Mouse (Mus musculus) left cerebral cortex, adult 2 months (tissue): Measurements from ENCODE around the gene Hsd17b13. TPM values are rescaled to one million over a fixed set of nuclear protein-coding genes. Genes with fewer than 3 reads are reported as not detected.
A peak's percentile ranks its signal among the peaks of the same experiment; 100 is the strongest.
"Not testable (repeated sequence)": the region's sequence is repeated elsewhere in the genome, so short reads cannot be mapped to it uniquely, and the experiment has no call there.

Source experiments
- DNase-seq, 2 experiments: peaks; one replicate each; pipeline ENCODE4 v3.0.0; 2021 to 2022; ENCODE audit warnings: low spot score in 2 of 2, mixed read lengths in 1 of 2; ENCODE audit errors: extremely low spot score in 1 of 2
- H3K27ac ChIP-seq: fragments of 200-600 bp; 2 replicates; pipeline ENCODE4 v1.8.1; 2022
- H3K4me3 ChIP-seq: fragments of 200-600 bp; 2 replicates; pipeline ENCODE4 v1.8.1; 2022
- CTCF ChIP-seq: fragments of 200-600 bp; IDR thresholded peaks from 2 replicates; pipeline ENCODE4 v1.8.1; 2022; ENCODE audit warnings: antibody characterized with exemption, mild to moderate bottlenecking, moderate library complexity
- intact Hi-C: fragments of 180-260 bp; cut with DNase I; formaldehyde crosslinking; loops from one replicate; pipeline ENCODE4 v1.15.1; 2025
- total RNA-seq, 2 experiments: library from RNA; stranded (reverse); gene quantifications; 2 replicates each; pipeline ENCODE4 v1.2.3; 2021

Hsd17b13 gene
- total RNA-seq, 2 experiments from 2014 or later, result 0.42 TPM; not detected in 1

- Histone ChIP-seq H3K27ac (no peak overlapping the region), H3K4me3 (no peak overlapping the region)
- intact Hi-C loops, result no loop called here
- TF ChIP-seq CTCF, result no peak
- no peak for DNase-seq
Observed at GRCm38 (mm10) chr5:103975736-103976135, 1.5 kb downstream of the Hsd17b13 start.

GRCm38 (mm10) chr5:103972801-103973200 is 4.4 kb downstream of the Hsd17b13 start:
- intact Hi-C loops, result no loop called here
- TF ChIP-seq CTCF, result no peak
- no peak for DNase-seq
- H3K27ac ChIP-seq, result no peak overlapping the region
- H3K4me3 ChIP-seq, result no peak overlapping the region

- H3K4me3 ChIP-seq, result no peak overlapping the region
- no peak for TF ChIP-seq CTCF
- intact Hi-C loops, result no loop called here
- no peak for DNase-seq
- H3K27ac ChIP-seq, result no peak overlapping the region
Observed at GRCm38 (mm10) chr5:103972379-103972778, 4.8 kb downstream of the Hsd17b13 start.

- Histone ChIP-seq H3K4me3 (no peak overlapping the region), H3K27ac (no peak overlapping the region)
- DNase-seq, result no peak
- TF ChIP-seq CTCF, result no peak
- intact Hi-C loops, result no loop called here
Observed at GRCm38 (mm10) chr5:103971051-103971450, 6.2 kb downstream of the Hsd17b13 start.

GRCm38 (mm10) chr5:103962935-103963429 is 14.2 kb downstream of the Hsd17b13 start:
- no peak overlapping the region for H3K27ac ChIP-seq
- no peak for TF ChIP-seq CTCF
- intact Hi-C loops, result no loop called here

GRCm38 (mm10) chr5:103954638-103955037 is 22.6 kb downstream of the Hsd17b13 start:
- intact Hi-C loops, result no loop called here
- no peak for TF ChIP-seq CTCF

More at GRCm38 (mm10) chr5:103962935-103963429, 14.2 kb downstream of the Hsd17b13 start:
- no peak for DNase-seq
- no peak overlapping the region for H3K4me3 ChIP-seq

GRCm38 (mm10) chr5:103953135-103954083 is 23.8 kb downstream of the Hsd17b13 start:
- no peak overlapping the region for H3K27ac ChIP-seq
- DNase-seq, result peak in 1 of 2 experiments; percentile 15
- no peak for TF ChIP-seq CTCF
- H3K4me3 ChIP-seq, result no peak overlapping the region
- intact Hi-C loops, result no loop called here

More at GRCm38 (mm10) chr5:103954638-103955037, 22.6 kb downstream of the Hsd17b13 start:
- Histone ChIP-seq H3K4me3 (no peak overlapping the region), H3K27ac (no peak overlapping the region)
- DNase-seq, result no peak

GRCm38 (mm10) chr5:103950138-103950537 is 27.1 kb downstream of the Hsd17b13 start:
- not testable (repeated sequence) for DNase-seq

GRCm38 (mm10) chr5:103943183-103943582 is 34.0 kb downstream of the Hsd17b13 start:
- no peak overlapping the region for H3K27ac ChIP-seq
- no peak for DNase-seq
- intact Hi-C loops, result no loop called here
- TF ChIP-seq CTCF, result no peak
- no peak overlapping the region for H3K4me3 ChIP-seq

More at GRCm38 (mm10) chr5:103950138-103950537, 27.1 kb downstream of the Hsd17b13 start:
- intact Hi-C loops, H3K27ac ChIP-seq, H3K4me3 ChIP-seq: not testable (repeated sequence)

GRCm38 (mm10) chr5:103939856-103940255 is 37.4 kb downstream of the Hsd17b13 start:
- no peak for TF ChIP-seq CTCF
- Histone ChIP-seq H3K4me3 (no peak overlapping the region), H3K27ac (no peak overlapping the region)
- intact Hi-C loops, result no loop called here
- no peak for DNase-seq

GRCm38 (mm10) chr5:103939350-103939652 is 37.9 kb downstream of the Hsd17b13 start:
- intact Hi-C loops, result no loop called here
- no peak for DNase-seq
- H3K27ac ChIP-seq, result no peak overlapping the region
- TF ChIP-seq CTCF, result no peak
- no peak overlapping the region for H3K4me3 ChIP-seq

- no peak overlapping the region for H3K27ac ChIP-seq
- intact Hi-C loops, result no loop called here
- H3K4me3 ChIP-seq, result no peak overlapping the region
- no peak for DNase-seq
- TF ChIP-seq CTCF, result no peak
Observed at GRCm38 (mm10) chr5:103938547-103939349, 38.5 kb downstream of the Hsd17b13 start.
